Mouse (Mus musculus): ENCODE results near the gene Fbn1.
A peak's percentile ranks its signal among the peaks of the same experiment; 100 is the strongest.

The Fbn1 gene

DNA sequence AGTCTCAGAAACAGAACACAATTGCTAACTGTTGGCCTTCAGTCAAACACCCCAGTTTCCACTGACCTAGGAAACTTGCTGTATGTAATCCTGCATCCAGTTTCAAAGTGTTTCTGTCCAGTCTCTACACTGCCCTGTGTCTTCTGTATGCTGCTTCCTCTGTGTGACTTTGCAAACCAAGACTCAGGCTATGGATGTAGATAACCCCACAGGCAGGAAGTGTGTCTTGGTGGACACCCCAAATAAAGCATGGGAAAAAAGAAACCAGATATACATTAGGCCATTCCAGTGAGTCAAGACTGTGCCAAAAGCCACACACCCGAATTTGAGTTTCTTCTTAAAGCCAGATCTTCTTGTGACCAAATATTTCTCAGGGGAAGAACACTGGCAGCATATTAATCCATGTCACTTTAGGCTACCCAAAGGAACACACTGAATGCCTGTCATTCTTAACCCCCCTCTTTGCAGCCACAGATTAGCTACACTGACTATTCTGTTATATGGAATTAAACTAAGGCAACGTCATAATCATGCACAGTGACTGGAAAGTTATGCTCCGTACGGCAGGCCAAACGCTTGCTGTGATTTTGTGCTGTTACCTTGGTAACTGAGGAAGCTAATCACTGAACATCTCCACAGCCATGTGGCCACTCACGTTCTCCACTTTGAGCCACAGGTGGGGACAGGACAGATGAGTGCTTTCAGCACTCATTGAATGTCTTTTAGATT, 55.3 kb downstream of the Fbn1 start:
- no peak for DNase-seq

DNA sequence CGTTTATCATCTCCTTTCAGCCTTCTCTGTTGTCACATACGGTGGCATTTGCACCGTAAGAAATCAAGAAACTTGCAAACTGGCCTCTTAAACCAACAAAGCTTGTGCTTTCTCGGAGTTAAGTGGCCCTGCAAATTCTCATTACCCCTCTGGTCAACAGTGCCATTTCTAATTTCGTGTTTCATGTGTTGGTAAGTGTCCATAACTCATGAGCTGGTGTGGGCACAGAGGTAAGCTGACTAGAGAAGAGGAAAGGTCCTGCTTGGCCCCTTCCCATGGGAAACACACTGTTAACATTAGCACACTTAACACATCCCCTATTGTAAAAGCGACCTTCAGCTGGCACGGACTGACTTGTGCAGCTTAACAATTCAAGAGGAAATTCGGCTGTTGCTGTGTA, 58.4 kb downstream of the Fbn1 start:
- DNase-seq, result no peak

DNA sequence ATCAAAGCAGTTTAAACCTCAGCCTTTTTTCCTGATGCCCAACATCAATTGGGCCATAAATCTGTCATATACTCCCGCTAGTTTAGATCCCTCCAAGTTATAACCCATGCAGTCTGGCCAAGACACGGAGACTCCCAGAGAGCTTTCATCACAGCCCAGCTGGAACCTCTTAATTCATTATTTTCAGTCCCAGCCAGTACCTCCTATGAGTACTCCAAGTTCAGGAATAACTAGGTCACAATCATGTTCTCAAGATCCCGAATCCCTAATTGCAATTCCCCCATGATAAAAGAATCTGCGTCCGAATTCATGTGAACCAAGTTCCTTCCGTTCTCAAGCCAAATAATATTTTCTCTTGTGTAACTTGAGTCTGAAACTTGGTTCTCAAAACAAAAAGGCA, 58.9 kb downstream of the Fbn1 start:
- no peak for DNase-seq

DNA sequence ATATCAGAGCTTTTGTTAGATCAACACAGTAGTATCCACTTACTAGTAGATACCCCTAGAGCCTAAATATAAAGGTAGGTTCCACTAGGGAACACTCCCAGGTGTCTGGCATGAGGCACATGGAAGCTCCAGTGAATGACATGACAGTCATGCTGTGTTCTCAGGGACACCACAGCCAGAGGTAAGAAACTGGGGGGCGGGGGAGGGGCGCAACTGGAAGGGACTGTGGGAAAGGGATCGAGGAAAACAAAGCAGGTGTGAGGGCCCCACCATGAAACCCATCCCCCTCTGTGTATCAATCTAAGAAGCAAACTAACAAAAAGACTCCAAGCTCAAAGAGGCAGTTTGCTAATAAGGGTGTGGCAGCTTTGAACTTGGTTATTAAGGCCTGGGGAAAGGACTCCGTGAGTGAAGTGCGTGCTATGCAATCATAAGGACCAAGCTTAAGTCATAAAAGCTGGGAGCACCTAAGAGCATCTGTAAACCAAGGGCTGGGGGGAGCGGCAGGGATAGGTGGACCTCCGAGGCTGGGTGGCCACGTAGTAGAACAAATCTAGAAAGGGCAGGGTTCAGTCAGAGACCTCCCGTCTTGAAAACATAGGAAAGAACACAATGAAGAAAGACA, 60.4 kb downstream of the Fbn1 start:
- DNase-seq, result no peak

DNA sequence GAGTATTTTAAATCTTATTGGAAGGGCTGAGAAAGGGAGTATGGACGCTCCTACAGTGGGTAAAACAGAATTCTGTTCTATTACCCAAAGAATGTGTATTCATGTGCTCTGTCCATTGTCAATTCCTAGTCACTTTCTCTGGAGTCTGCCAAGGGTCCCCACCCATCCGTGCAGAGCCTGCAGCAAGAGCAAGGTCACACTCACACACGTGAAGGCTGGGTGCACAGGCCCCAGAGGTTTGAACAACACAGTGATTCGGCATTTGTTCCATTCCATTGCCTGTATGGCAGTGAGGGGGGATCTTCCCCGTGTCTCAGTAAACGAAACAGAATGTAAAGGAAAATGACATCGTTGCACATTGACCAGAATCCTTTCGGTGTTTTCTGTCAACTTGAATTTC, 69.4 kb downstream of the Fbn1 start:
- DNase-seq, result no peak

DNA sequence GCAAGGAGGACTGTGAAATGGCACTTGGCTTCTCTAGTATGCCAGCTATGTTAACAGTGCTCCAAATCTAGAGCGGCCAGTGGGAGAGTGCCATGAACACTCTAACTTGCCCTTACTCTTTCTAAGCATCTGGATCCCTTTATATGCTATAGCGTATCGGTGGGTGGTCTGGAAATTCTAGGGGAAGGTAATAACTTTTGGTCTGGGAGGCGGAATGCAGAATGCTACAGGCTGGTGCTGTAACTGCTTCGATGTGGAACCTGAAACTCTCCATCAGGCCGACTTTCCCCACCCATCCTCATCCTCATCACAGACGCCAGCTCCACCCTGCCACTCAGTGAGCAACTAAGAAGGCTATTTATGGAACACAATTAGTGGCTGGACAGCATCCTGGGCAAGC, 71.6 kb downstream of the Fbn1 start:
- no peak for DNase-seq

DNA sequence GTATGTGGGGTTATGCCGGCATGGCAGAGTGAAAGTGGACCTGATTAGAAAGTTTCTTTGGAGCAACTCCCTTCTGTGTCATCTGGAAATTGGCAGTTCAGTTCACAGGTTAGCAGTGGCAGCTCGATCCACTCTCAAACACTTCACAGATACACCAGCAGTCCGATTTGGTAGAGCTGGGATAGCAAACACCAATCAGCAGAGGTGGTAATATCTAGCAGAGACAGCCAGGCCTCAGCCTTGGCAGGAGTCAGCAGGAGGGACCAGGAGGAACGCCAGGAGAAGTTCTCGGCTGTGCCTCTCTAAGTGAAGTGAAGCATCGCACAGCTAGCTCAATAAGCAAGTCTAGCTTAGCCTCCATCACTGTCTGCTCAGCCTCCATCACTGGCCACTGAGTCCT, 74.3 kb downstream of the Fbn1 start:
- DNase-seq, result no peak

DNA sequence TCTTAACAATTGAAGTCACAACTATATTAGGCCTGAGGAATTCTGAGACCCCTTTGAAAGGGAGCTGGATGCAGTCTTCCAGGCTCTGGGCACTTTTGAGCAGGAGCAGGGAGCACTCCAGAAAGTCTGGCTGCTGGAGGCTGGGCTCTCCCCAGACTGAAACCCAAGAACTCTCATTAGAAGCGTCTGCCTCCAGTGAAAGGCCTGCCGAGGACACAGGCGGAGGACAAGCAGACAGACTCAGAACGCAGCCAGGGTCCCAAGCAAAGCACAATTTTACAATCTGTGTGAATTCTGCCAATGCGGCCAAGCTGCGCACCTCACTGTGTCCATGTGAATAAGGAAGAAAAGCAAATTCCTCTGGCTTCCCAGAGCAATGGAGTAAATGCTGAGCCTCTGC, 76.3 kb downstream of the Fbn1 start:
- DNase-seq, result no peak

DNA sequence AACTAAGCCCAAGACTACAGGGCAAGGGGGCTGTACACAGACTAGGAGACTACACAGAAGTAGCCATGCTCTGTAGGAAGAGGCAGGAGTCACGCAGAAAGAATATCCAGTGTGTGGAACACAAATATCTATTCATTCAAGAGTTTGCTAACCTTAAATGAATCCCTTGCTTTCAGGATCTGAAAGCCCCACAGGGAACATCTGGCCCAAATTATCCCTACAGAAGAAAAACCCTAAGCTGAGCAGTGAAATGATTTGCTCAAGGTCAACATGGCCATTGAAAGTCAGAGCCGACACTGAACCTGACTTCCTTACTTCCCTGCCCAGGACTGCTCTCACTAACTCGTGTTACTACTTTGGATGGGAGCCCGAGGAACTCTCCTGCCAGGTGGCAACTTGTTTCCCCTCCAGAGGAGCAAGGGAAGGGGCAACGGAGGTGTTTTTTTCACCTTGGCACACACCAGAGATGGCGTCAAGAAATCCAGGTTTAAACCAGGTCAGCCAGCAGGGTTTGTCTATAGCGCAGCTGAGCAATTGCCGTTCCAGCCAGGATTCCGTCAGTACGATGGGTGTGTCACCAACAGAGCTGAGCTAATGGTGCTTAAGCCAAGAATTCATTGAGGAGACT, 78.9 kb downstream of the Fbn1 start:
- DNase-seq, result no peak

DNA sequence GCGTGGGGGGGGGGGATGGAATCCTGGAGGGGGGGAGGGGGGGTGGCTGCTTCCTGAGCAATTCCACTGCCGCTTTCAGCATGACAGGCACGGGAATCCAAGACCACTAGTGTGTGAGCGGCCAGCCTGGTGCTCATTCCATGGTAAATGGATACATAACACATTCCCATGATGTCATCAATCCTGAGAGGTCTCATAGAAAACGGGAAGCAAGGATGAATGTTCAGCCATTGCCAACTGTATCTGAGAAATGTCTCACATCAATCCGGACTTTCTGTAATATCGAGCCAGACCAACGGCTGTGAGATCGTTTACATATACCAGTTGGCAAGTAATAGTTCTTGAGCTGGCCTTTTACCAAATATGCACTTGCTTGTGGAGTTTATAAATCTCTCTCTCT, 87.2 kb downstream of the Fbn1 start:
- no peak for DNase-seq

DNA sequence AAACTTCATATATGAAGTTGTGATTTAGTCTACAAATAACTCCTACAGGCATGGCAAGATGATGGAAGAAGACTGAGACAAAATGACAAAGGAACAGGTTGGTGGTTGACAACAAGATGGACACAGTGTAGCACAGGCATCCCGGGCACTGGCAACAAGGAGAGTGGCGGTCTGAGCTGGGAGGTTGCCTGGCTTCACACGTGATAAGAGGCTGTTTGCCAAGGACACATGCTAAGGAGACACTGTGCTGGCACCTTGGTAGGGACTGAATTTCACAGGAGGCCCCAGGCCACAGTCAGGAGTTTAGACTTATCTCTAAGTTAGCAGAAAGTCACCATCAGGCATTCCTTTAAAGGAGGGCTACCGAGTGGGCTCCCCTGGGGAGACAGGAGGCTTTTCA, 88.1 kb downstream of the Fbn1 start:
- DNase-seq, result no peak

DNA sequence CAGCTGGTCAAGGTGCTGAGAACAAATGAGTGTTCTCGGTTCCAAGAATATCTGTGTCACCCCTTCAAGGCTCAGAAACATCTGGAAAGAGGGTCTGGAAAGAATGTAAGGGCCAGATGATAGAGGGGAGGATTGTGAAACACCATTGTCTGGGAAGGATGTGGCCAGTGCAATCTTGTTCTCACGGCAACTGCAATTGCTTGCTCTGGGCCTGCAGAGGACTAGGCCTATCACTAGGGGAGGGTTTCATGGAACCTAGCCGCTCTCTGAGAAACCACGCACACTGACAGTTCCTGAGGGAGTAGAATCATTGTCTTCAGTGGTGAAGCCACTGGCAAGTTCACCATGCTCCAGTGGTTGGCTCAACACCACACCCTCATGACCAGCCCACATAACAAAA, 89.2 kb downstream of the Fbn1 start:
- no peak for DNase-seq

DNA sequence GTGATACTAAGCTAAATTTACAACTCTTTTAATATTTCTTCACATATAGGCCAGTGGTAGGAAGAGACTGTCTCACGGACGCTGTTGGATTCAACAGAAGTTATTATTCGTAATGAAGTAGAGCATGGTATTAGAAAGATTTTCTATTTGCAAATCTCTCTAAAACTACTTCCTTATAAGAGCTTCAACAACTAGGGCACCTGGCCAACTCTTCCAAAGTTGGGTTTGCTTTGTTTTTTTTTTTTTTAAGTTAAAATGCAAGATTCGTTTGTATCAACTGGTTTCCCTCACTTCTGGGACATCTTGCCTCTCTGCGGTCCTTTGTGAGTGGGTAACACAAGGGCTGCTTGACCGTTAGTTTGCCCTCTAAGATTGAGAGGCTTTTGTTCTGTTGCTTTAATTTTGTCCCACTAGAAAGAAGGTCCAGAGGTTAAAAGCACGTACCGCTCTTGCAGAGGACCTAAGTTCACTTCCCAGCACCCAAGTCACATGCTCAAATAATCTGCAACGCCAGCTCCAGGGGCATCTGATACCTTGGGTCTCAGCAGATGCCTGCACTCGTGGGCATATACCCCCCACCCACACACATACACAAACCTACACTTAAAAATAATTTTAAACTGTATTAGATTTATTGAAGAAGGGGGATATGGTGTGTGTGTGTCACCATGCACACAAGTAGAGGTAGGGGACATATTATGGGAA, 91.1 kb downstream of the Fbn1 start:
- peak; percentile 47 for DNase-seq

DNA sequence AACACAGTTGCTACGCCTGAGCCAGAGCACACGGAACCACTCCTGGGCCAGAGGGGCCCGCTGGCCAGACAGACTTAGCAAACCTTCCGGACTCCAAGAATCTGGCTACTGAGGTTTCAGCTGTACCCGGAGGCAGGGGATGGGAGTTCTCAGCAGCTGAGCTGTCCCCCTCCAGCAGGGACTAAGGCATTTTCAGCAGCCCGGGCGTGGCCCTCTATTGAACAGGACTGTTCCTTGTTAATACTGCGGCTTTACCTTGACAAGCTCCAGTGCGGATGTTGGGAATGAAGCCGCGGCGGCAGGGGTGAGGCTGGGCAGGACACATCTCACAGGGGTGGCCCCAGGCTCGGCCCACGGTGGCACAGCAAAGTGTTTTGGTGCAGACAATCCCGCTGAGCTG, 95.4 kb downstream of the Fbn1 start:
- DNase-seq, result peak; percentile 18

DNA sequence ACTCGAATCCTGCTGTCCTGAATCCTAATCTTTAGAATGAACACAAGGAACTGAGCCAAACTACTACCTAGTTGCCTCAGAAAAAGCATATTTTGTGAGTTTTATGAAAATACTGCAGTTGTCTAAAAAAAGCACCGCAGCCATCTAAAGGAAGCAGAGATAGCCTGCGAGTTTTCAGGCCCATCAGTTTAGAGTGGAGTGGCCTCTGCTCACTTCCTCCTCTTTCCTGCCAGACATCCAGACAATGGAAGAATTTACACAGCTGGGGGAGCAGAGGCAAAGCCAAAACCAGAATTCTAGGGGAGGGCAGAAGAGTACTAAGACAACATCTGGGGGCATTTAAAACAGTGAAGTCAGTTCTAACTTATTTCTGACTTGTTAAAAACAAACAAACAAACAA, 96.0 kb downstream of the Fbn1 start:
- peak; percentile 36 for DNase-seq

DNA sequence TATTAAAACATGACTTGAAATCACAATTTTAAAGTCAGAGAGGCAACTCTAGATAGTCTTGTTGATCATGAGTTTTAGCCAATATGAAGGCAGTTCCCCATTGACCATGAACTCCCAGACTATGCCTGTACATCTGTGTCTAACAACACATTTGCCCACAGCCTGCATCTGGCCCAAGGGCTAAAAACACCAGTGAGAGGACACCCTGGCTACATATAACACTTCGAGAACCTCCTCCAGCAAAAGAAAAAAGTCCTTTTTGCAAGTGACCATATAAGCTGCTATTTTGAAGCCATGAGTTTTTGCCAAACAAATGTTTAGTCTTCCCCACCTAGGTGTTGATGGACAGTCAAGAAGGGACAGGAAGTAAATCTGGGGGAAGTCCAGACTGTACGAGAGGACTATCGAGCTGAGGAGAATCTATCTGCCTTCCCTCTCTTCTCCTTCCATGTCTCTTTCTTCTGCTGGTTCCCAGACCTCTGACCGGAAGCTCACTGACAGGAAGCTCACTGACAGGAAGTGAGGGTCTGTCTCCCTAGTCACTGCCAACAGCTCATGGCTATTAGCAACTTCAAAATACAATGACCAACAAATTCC, 103.2 kb downstream of the Fbn1 start:
- peak; percentile 21 for DNase-seq

DNA sequence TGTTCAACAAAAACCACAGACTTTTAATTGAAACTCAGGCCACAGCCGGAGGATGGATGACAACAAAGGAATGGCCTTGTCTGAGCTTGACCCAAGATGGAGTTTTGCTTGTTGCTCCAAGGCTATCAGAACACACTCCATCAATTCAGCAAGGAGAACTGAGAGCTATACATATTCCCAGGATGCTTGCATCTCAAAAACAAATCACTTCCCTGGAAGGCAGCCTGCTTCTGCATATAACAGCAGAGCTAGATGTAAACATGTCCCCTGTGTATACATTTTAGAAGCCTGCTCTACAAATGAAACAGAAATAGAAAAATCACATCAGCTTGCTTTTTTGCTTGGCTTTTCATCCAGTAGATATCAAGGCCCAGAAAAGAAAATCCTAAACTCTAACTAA, 105.5 kb downstream of the Fbn1 start:
- no peak for DNase-seq

DNA sequence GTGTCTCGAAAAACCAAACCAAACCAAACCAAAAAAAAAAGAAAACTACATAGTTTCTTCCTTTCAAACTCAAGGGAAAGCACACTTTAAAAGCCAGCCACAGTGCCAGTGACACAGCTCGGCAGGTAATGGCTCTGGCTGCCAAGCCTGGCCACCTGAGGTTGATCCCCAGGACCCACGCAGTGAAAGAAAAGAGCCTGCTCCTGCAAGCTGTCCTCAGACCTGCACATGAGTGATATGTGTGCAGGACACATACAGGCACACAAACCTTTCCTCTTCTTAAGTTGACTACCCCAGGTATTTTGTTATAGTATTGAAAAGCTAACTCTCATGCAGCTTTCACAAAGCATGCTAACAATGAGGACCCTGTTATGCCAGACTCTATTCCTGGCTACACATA, 107.7 kb downstream of the Fbn1 start:
- no peak for DNase-seq

DNA sequence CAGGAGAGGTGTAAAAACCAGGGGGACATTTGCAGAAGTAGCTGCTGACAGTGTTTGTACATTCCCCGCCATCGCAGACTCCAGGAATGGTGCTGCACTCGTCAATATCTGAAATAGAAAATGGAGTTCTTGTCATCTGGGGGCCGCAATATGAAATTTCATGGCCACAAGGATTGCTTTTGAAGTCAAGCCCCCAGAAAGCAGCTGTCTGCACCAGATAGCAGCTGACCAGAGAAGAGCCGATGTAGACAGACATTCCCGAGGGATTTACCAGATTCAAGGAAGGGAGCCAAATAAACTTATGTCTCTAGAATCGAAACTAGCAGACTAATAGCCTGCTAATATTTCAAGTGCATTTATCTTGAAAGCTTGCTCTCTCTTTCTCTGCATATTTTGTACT, 110.0 kb downstream of the Fbn1 start:
- no peak for DNase-seq

DNA sequence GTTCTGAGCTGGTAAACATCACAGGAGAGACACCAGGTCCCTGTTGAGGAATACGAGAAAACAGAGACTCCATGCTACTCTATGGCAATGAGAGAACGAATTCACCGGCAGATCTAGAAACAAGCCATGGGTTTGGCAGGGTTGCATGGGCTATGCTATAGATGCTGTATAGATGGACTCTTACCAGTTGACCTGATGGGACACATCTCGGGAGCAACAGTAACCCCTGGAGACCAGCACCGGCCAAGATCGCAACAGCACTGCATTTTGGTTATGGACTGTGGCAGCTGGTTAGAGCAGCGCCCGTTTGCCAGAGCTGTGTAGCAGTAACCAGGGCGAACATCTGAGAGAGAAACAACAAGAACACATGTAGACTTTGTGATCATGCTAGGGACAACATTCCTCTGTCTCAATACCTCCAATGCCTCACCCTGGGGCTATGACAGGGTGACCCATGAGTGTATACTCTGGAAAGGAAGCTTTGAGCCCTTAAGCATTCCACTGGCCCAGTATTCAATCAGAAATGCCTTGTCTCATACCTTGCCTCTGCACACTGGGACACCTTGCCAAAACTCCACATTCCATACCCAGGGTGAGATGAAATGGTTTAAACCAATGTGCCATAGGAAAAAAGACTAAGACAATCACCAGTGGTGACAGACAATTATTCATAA, 113.2 kb downstream of the Fbn1 start:
- DNase-seq, result no peak

DNA sequence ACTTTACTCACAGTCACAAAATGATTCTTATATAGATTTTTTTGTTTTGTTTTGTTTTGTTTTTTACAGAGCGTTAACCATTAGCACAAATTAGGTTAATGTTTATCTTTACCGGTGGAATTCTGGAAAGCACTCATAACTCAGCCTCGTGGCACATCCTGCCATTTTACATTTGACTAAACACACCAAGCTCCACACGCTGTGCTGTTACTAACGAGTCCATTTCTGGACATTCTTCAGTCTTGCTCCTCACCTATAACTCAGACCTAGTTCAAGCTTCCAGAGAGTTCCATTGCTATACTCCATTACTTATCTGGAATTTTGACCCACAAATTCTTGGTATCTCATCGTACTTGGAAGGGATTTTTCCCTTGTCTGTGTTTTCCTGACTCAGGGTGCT, 116.2 kb downstream of the Fbn1 start:
- no peak for DNase-seq

DNA sequence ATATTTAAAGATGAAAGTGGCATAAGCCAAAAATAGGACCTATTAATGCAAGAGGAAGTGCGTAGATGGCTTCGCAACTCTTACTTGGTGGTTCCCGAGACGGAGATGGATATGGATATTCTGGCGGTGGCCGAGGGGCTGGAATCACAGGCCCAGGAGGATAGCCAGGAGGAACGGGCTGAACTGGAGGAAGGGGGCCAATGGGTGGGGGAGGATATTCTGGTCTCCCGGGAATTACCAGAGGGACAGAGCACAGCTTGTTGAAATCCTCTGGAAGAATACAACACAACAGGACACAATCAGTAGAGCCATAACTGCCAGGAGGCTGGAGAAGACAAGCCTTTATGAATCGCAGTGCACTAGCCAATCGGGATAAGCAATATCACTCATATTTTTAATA, 118.0 kb downstream of the Fbn1 start:
- no peak for DNase-seq
